Mouse (Mus musculus) heart, embryonic 10.5 days (tissue): ENCODE results near the gene Src. TPM values are rescaled to one million over a fixed set of nuclear protein-coding genes. Genes with fewer than 3 reads are reported as not detected.

ENCODE experiments used
- DNase-seq: peaks from one replicate; pipeline ENCODE4 v3.0.0-alpha.2; 2017; ENCODE audit warnings: low spot score
- H3K27ac ChIP-seq: fragments of 300-500 bp; sonication (generic); 2 replicates; pipeline ENCODE4 v1.5.1; 2016; ENCODE audit warnings: mild to moderate bottlenecking
- H3K27me3 ChIP-seq: fragments of 300-500 bp; sonication (generic); 2 replicates; pipeline ENCODE4 v1.6.1; 2016; ENCODE audit warnings: mild to moderate bottlenecking; ENCODE audit not compliant: poor library complexity, insufficient read depth, severe bottlenecking
- H3K36me3 ChIP-seq: fragments of 300-500 bp; sonication (generic); 2 replicates; pipeline ENCODE4 v1.6.1; 2016; ENCODE audit warnings: mild to moderate bottlenecking, moderate library complexity
- H3K4me1 ChIP-seq: fragments of 300-500 bp; sonication (generic); 2 replicates; pipeline ENCODE4 v1.6.1; 2016; ENCODE audit warnings: mild to moderate bottlenecking
- H3K4me3 ChIP-seq: fragments of 300-500 bp; sonication (generic); 2 replicates; pipeline ENCODE4 v1.5.1; 2016; ENCODE audit warnings: mild to moderate bottlenecking, moderate library complexity
- H3K9me3 ChIP-seq: fragments of 300-500 bp; sonication (generic); 2 replicates; pipeline ENCODE4 v1.6.1; 2016; ENCODE audit warnings: mild to moderate bottlenecking, moderate library complexity
- WGBS: fragments of 180-500 bp; shearing (Covaris S2); methylation state at CpG from one replicate; pipeline ENCODE4 v1.1.7; 2016; 5-methylcytosine and 5-hydroxymethylcytosine counted together
- polyA plus RNA-seq: library from polyadenylated mRNA; unstranded; fragments of >200 nt; fragmentation: Nextera tagmentation; extraction: Ambion mirVana; gene quantifications from 2 replicates; pipeline ENCODE4 v1.2.1, GENCODE M21; 2016

The Src gene
- polyA plus RNA-seq, 1 experiment from 2014 or later, result 12.7 TPM

- no peaks in the 10 kb centered on the region; the same call in none of the 2 replicates for H3K27me3 ChIP-seq
- H3K27ac ChIP-seq, result 0 out of 2 replicates have a peak overlapping the region, but pooled peaks have one; percentile 29
- H3K9me3 ChIP-seq, result no peaks in the 10 kb centered on the region
- DNase-seq, result no peak
- H3K4me1 ChIP-seq, result peaks cover 58% of the 10 kb centered on the region
- H3K4me3 ChIP-seq, result no peak overlapping the region
- H3K36me3 ChIP-seq, result no peaks in the 10 kb centered on the region
- WGBS, result 80% methylated on average over 4 of the region's 4 CpGs
These were observed 2.2 kb downstream of the Src start for GRCm38 (mm10) chr2:157420404-157420803.

GRCm38 (mm10) chr2:157422062-157422655, 3.9 kb downstream of the Src start:
- Histone ChIP-seq H3K27me3 (no peaks in the 10 kb centered on the region; the same call in none of the 2 replicates), H3K4me1 (peaks cover 70% of the 10 kb centered on the region), H3K27ac (peak overlapping the region; percentile 99; the same call in 1 of the 2 replicates), H3K9me3 (no peaks in the 10 kb centered on the region), H3K4me3 (no peak overlapping the region), H3K36me3 (0 out of 2 replicates have a peak, but pooled peaks cover 4% of the 10 kb centered on the region)
- WGBS, result 69% methylated on average over 11 of the region's 11 CpGs
- DNase-seq, result no peak

- 39% methylated on average over 11 of the region's 11 CpGs for WGBS
- no peaks in the 10 kb centered on the region; the same call in 1 of the 2 replicates for H3K27me3 ChIP-seq
- peak overlapping the region; percentile 92 for H3K4me3 ChIP-seq
- H3K4me1 ChIP-seq, result peaks cover 73% of the 10 kb centered on the region
- H3K36me3 ChIP-seq, result peaks cover 4% of the 10 kb centered on the region; the same call in 1 of the 2 replicates
- peak overlapping the region; percentile 99 for H3K27ac ChIP-seq
- H3K9me3 ChIP-seq, result no peaks in the 10 kb centered on the region
- peak; percentile 83 for DNase-seq
These were observed 4.8 kb downstream of the Src start for GRCm38 (mm10) chr2:157422854-157423705.

- Histone ChIP-seq H3K9me3 (no peaks in the 10 kb centered on the region), H3K36me3 (peaks cover 11% of the 10 kb centered on the region; the same call in 1 of the 2 replicates), H3K4me3 (peak overlapping the region; percentile 92), H3K27ac (peak overlapping the region; percentile 99), H3K27me3 (no peaks in the 10 kb centered on the region; the same call in 1 of the 2 replicates), H3K4me1 (peaks cover 73% of the 10 kb centered on the region)
- DNase-seq, result no peak
- 10% methylated on average over 20 of the region's 21 CpGs for WGBS
These were observed 5.5 kb downstream of the Src start for GRCm38 (mm10) chr2:157423706-157424125.

GRCm38 (mm10) chr2:157424126-157424903, 6.1 kb downstream of the Src start:
- peaks cover 73% of the 10 kb centered on the region for H3K4me1 ChIP-seq
- DNase-seq, result no peak
- WGBS, result under 1% methylated on average over 69 of the region's 98 CpGs

GRCm38 (mm10) chr2:157424904-157425642, 6.8 kb downstream of the Src start:
- Histone ChIP-seq H3K4me3 (peak overlapping the region; percentile 92), H3K4me1 (peaks cover 80% of the 10 kb centered on the region), H3K9me3 (no peaks in the 10 kb centered on the region), H3K36me3 (peaks cover 12% of the 10 kb centered on the region; the same call in 1 of the 2 replicates), H3K27me3 (no peaks in the 10 kb centered on the region; the same call in 1 of the 2 replicates), H3K27ac (peak overlapping the region; percentile 99)
- 69% methylated on average over 16 of the region's 16 CpGs for WGBS
- DNase-seq, result no peak

More at GRCm38 (mm10) chr2:157424126-157424903, 6.1 kb downstream of the Src start:
- Histone ChIP-seq H3K4me3 (peak overlapping the region; percentile 92), H3K9me3 (no peaks in the 10 kb centered on the region), H3K36me3 (peaks cover 12% of the 10 kb centered on the region; the same call in 1 of the 2 replicates), H3K27me3 (no peaks in the 10 kb centered on the region; the same call in 1 of the 2 replicates), H3K27ac (peak overlapping the region; percentile 99)

- 79% methylated on average over 6 of the region's 6 CpGs for WGBS
- DNase-seq, result no peak
- peak overlapping the region; percentile 99 for H3K27ac ChIP-seq
- H3K4me1 ChIP-seq, result peaks cover 86% of the 10 kb centered on the region
- peaks cover 16% of the 10 kb centered on the region; the same call in 1 of the 2 replicates for H3K36me3 ChIP-seq
- H3K4me3 ChIP-seq, result peak overlapping the region; percentile 92; the same call in 1 of the 2 replicates
- no peaks in the 10 kb centered on the region for H3K9me3 ChIP-seq
- no peaks in the 10 kb centered on the region; the same call in 1 of the 2 replicates for H3K27me3 ChIP-seq
These were observed 7.4 kb downstream of the Src start for GRCm38 (mm10) chr2:157425643-157425988.

GRCm38 (mm10) chr2:157426171-157426570, 7.9 kb downstream of the Src start:
- Histone ChIP-seq H3K27ac (0 out of 2 replicates have a peak overlapping the region, but pooled peaks have one; percentile 99), H3K4me3 (0 out of 2 replicates have a peak overlapping the region, but pooled peaks have one; percentile 92), H3K36me3 (peaks cover 18% of the 10 kb centered on the region; the same call in 1 of the 2 replicates), H3K27me3 (no peaks in the 10 kb centered on the region; the same call in 1 of the 2 replicates), H3K9me3 (no peaks in the 10 kb centered on the region), H3K4me1 (peaks cover 91% of the 10 kb centered on the region)
- no peak for DNase-seq
- 70% methylated on average over 6 of the region's 6 CpGs for WGBS

- no peaks in the 10 kb centered on the region for H3K9me3 ChIP-seq
- peaks cover 97% of the 10 kb centered on the region for H3K4me1 ChIP-seq
- peaks cover 18% of the 10 kb centered on the region; the same call in 1 of the 2 replicates for H3K36me3 ChIP-seq
- DNase-seq, result no peak
- H3K27me3 ChIP-seq, result no peaks in the 10 kb centered on the region
- no peak overlapping the region for H3K4me3 ChIP-seq
- no peak overlapping the region for H3K27ac ChIP-seq
- WGBS, result 86% methylated on average over 5 of the region's 5 CpGs
These were observed 8.9 kb downstream of the Src start for GRCm38 (mm10) chr2:157427164-157427563.

- Histone ChIP-seq H3K4me1 (peaks cover 97% of the 10 kb centered on the region), H3K9me3 (no peaks in the 10 kb centered on the region), H3K27me3 (no peaks in the 10 kb centered on the region), H3K27ac (no peak overlapping the region; the same call in 1 of the 2 replicates), H3K4me3 (0 out of 2 replicates have a peak overlapping the region, but pooled peaks have one; percentile 3), H3K36me3 (peaks cover 18% of the 10 kb centered on the region; the same call in 1 of the 2 replicates)
- no peak for DNase-seq
- 71% methylated on average over 13 of the region's 13 CpGs for WGBS
These were observed 10.3 kb downstream of the Src start for GRCm38 (mm10) chr2:157428351-157429139.

- Histone ChIP-seq H3K4me3 (no peak overlapping the region), H3K4me1 (peaks cover 99% of the 10 kb centered on the region), H3K27me3 (no peaks in the 10 kb centered on the region), H3K36me3 (peaks cover 18% of the 10 kb centered on the region; the same call in 1 of the 2 replicates), H3K9me3 (no peaks in the 10 kb centered on the region), H3K27ac (no peak overlapping the region)
- no peak for DNase-seq
- 79% methylated on average over 7 of the region's 7 CpGs for WGBS
These were observed 11.5 kb downstream of the Src start for GRCm38 (mm10) chr2:157429735-157430134.
